Mouse (Mus musculus): ENCODE results near the gene Phactr2.

DNA sequence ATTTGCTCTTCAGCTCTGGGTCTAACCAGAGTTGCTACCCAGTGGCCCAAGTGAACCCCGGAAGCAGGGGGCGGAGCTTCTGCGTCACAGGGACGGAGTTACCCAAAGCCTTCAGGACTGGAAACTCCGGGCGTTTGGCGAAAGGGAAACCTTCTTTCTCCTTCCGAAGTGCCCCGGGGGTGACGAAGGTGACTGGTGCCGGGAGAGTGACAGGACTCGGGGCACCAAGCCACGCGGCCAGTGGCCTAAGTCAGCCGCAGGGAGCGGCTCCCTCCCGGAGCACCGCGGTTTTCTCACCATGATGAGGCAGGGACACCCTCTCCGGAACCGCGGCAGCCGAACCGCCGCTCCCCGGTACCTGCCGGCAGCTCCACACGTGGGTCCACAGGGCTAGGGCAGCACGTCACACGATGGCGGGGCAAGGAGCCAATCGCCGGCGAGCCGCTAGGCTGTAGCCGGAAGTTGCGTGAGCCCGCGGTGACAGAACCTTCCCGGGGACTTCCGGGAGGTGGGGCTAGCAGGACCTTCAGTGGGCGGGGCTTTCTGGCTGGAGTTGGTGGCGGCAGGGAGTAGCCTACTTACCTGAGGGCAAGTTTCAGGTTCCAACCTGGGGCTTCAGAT, 281.4 kb downstream of the Phactr2 start, which contains the start of gene Ltv1:
- TF ChIP-seq POLR2A (IDR thresholded peaks at IDR 0.05; ENCODE audit: extremely low read depth, insufficient read depth, low read length) = peak; percentile 17; the same call in 1 of the 2 replicates
- TF ChIP-seq CTCF (IDR thresholded peaks at IDR 0.05; ENCODE audit: extremely low read depth, insufficient read depth, low read length) = no peak

All from cortical plate, adult 2 months (tissue).